Mouse (Mus musculus) MEL-GATA-1-ER (cell line): ENCODE results near the gene Rbms3.

ENCODE experiments used
- DNase-seq: peaks from one replicate; pipeline ENCODE4 v3.0.0-alpha.2; 2012; ENCODE audit warnings: low read depth; ENCODE audit errors: extremely low read depth

Gene Rbms3

DNA sequence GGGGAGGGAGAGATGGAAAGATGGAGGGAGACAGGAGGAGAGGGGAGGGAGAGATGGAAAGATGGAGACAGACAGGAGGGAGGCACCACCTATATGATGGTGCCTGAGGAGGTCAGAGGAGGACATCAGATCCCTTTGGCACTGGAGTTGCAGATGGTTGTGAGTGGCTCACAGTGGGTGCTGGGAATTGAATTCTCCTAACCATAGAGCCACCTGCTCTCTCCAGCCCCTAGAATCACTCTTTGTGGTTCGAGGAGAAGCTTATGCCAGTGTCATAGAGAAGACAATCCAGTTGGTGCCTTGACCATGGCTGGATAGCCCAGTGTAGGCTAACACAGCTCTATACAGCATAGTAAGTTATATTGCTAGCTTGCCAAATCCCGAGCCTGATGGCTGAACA lies 137.8 kb downstream of the Rbms3 start:
- no peak for DNase-seq

DNA sequence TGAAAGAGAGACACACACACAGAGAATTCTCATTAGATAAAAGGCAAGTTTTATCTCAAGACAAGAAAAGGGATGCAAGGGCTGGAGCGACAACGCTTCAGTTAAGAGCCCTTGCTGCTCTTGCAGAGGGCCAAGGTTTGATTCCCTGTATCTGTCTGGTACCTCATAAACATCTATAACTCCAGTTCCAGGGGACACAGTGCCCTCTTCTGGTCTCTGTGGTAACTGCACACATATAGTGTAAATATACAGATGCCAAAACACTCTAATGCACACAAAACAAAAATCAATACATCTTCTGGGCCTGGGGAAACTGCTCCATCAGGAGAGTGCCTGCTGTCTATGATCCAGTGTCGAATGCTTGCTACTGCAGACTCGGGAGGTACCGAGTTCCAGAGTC lies 145.3 kb downstream of the Rbms3 start:
- DNase-seq = no peak

DNA sequence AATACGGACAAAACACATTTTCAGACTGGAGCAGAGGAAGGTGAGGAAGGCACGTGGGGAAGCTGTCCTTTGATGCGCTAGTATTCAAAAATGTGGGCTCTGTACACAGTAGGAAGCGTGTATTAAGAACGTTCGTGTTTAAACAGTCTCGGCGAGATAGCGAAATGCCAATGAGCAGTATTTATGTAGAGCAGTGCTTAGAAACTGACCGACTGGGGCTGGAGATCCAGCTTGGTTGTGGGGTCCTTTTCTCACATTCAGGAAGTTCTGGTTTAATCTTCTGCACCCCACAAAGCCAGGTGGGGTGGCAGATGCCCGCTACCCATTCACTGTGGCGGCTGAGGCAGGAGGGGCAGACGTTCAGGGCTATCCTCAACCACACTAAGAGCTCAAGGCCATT lies 153.0 kb downstream of the Rbms3 start:
- no peak for DNase-seq

DNA sequence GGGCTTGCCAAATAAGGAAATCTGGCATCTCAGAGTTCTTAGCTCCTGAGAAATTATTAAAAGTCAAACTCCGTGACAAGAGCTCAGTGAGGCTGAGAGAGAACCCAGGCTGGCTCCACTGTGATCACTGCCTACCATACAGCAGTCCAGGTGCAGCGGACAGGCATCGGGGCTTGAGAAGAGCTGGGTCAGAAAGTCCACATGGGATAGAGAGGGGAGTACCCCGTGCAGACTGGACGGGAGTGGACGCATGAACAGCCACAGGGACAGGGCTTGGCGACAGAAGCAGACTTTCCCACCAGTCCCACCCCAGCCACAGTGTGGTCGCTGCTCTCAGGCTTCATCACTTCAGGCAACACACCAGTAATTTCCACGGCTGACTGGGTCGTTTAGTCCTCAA lies 176.9 kb downstream of the Rbms3 start:
- no peak for DNase-seq

DNA sequence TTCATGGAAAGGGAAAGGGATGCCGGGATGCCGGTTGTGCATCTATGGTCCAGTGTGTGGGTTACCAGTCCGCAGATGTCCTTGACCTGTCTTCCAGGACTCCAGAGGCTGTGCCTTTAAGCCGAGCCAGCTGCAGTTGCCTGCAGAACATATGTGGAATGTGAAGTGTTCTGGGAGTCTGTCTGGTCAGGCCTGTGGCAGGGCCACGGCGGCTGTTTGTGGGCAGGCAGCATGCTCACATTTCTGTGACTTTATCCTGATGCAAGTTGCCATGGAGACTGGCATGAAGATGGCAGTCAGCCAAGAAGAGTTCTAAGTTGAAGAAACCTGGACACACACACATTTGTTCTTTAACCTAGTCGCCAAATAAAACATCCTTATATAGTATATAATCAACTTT lies 187.1 kb downstream of the Rbms3 start:
- DNase-seq = no peak

DNA sequence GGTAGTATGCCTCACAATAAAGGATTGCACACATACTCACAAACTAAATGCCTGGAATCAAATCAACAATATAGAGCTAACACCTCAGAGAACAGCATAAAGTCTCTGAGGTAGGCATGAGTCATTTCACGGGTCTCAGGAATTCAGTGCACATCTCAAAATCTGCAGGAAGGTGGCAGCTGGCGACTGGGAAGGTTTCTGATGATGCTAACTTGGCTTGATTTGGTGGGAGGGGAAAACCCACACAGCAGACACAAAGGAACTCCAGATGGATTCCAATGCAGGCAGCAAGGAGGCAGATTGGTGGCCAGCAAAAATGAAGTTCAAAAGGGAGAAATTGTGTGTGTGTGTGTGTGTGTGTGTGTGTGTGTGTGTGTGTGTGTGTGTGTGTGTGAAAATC lies 193.9 kb downstream of the Rbms3 start:
- DNase-seq = no peak

DNA sequence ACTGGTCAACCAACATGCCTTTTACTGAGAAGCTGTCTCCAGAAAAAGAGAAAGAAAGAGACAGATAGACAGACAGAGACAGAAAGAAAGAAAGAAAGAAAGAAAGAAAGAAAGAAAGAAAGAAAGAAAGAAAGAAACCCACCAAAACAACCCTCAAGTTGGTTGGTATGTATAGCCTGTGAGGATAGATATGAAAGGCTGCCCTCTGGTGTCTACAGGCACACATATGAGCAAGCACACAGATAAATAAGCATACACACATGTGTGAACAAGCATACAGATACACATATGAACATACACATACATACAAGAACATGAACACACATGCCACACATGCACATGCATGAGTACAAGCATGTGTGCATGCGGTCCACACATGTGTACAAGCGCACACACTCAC lies 199.0 kb downstream of the Rbms3 start:
- no peak for DNase-seq

DNA sequence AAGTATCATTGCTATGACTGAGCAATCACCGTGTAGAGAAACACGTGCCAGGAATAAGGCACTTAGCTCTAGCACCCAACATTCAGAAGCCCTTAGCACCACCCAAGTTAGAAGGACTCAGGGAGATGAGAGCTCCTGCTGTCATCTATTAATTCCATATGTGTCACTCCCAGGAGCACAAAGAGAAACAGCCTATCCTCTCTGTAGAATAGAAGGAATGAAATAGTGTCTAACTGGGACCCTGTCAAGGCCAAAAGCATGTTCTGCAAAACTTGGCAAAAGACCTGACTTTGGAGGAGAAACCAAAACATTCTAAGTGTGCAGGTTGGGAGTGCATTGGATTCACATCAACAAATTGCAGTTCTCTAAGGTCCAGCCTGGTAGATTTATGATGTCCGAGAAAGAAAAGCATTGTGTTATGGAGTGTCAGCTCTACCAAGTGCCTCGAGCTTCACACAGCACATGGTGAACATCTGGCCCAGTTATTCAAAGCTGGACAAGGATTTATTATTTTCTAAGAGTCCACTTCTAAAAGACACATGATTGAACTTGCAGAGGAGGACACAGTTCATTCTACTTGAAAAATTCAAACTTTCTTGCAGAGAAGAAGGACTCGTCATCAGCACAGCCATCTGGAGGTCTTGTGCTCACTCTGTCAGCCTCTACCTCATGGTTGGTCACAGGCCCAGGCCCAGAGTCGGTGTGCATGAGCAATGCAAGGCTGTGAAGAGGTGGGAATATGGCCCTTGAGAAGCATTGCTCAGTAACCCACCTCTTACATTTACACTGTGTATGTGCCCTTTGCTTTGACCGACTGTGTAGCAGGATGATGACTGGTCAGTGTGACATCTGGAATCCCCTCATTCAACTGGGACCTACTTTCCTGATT lies 200.3 kb downstream of the Rbms3 start:
- no peak for DNase-seq

DNA sequence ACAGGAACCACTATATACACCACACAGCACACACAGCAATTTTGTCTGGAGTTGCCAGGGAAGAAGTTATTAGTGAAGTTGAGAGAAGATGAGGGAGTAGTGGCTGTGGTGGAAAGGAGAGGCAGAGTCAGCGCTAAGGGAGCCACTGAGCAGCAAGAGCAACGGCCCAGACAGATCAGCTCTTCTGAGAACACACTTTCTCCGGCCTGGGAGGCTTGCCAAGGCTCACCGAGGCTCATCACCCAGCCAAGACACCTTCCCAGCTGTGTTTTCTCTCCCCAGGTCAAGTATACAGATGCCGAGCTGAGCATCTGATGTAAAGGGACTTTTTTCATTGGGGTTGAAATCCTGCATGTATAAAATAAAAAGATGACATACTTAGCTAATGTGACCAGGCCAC lies 206.5 kb downstream of the Rbms3 start:
- no peak for DNase-seq

DNA sequence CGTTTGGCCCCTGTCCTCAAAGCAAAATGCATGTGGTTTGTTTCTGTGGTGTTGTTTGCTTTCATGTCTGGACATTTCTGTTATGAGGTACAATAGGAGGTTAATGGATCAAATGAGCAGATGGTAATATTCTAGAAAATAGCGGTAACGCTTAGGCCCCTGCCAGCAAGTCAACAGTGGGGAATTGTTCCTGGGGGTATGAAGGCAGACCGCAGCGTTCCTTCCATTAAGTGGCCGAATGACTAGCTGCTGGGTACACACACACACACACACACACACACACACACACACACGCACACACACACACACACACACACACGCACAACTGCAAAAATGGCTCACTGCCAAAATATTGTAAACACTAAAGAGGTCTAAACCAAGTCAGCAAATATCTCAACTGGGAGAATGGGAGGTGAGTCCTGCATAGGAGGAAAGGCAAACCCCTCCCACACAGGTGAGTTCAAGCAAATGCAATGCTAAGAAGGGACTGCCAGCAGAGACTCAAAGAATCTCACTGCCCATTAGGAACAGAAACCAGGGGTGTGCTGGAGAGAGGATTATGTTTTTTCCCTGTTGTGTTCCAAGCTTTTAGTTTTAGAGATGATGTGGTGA lies 209.7 kb downstream of the Rbms3 start:
- DNase-seq = no peak

DNA sequence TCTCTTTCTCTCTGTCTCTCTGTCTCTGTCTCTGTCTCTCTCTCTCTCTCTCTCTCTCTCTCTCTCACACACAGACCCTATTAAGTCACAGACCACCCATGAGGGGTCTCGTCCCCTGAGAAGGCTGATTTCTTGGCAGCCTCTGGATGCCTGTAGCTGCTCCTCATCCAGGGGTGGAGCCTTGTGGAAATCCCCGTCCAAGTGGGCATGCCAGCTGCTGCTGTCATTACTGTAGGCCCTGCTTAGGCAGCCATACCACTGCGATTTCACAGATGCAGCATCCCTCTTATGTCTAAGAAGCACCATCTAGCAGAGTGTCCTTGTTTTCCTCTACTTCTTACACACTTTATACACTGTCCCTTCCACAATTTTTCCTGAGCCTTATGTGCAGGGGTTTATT lies 216.5 kb downstream of the Rbms3 start:
- DNase-seq = no peak

DNA sequence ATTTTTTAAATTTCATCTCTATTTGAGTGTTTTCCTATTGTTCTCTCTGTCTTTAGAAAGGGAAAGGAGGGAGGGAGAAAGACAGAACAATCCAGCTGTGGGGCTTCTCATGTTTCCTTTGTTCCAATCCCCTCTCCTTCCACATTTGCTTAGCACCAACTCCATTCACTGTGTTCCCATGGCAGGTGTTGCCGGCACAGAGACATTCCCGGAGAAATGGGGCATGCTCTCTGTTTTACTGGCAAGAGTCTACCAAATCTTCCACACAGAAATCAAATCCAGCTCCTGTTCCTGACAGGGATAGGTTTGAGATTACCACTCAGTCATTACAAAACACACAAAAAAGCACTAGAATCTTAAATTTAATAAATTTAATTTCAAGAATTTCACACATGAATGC lies 217.1 kb downstream of the Rbms3 start:
- no peak for DNase-seq

DNA sequence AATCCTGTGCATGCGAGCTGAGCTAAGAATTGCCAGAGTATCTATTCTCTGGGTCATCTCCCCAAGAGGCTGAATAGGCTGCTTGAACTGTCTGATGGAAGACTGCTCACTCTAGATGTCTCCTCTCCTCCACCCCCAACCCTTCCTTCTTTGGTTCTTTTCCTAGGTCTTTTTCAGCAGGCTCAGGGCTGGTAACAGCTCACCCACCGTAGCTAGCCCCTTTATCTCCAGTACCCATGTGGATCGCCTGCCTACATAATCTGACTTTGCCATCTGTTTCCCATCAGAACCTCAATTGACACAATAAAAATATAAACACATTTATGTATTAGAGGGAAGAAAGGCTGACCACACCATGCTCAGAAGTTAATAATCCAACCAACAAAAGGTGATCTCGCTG lies 225.1 kb downstream of the Rbms3 start:
- DNase-seq = no peak

DNA sequence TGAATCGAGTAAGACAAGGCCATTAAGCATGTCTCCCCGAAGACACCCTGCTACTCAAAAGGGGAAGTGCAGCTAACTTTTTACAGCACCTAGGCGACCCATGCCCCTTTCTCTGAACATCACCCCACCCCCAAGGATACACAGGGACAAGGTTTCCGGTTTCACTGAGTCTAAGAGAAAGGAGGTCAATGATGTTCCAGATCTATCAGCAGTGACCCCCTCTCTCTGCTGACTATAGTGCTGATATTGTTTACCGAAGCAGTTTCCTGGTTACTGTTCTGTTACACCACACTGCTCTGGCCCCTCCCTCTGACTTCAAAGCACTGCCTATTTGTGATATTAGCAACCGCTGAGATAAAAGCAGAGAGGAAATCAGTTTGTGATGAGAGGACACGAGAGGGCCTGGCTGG lies 229.4 kb downstream of the Rbms3 start:
- DNase-seq = no peak

DNA sequence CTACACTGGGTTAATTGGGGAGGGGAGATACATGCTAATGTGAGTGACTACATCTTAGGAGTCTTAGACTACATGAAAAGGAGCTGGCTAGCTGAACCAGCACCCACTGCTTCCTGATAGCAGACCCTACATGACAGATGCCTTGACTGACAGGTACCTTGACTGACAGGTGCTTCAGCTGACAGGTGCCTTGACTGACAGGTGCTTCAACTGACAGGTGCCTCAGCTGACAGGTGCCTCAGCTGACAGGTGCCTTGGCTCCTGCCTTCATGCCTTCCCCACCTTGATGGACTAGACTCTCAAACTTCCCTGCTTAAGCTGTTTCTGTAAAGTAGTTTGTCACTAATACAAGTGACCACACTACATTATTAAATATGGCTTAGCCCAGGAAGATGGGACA lies 232.6 kb downstream of the Rbms3 start:
- DNase-seq = no peak

DNA sequence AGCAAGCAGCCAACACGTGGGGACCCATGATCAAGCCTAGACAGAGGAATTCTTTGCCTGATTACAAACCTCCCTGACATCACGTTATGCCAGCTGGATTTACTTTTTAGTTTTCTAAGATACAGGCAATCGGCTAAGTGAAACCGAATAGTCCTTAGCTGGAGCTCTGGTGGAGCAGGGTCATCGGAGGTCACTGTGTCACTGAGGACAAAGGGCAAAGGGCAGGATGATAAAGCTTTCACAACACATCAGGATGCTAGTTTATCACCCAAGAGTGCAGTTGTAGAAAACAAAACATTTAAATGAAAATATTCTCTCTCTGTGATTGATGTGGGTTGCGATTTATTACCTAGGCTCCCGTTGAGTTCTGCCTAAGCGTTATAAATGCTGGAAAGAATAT lies 233.1 kb downstream of the Rbms3 start:
- DNase-seq = no peak

DNA sequence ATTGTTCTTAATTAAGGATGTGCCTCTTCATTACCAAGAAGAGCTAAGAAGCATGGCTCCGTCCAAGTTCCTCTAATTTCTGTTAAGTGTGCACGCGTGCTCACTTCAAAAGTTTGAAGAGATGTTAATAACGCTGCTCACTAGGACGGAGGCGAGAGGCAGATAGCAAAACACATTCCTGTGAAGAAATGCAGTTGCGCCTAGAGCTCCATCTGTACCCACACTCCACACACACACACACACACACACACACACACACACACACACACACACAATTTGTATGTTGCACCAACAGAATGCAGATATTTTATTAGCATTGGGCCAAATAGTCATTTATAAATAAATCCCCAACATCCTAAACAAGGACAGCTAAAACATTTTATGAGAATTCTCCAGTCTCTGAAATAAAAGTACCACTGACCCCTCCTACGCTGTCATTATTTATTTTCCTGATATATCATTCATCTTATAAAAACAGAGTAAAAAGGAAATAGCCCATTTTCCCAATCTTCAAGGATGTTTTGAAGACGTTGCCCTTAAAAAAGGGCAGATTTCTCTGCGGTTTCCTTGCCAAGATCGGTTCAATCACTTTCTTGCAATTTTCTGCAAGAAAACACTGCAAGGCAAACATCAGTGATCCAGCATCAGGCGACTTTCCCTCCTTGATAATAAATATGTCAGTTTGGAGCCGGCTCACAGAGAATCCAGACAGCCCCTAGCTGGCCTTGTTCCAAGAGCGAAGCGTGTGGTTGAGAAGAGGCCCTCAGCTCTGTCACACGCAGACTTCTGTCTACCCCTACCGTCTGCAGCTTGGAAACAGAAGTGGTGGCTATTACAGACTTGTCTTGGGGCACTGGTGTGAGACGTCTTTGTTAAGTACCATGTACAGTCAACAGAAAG lies 235.8 kb downstream of the Rbms3 start:
- no peak for DNase-seq

DNA sequence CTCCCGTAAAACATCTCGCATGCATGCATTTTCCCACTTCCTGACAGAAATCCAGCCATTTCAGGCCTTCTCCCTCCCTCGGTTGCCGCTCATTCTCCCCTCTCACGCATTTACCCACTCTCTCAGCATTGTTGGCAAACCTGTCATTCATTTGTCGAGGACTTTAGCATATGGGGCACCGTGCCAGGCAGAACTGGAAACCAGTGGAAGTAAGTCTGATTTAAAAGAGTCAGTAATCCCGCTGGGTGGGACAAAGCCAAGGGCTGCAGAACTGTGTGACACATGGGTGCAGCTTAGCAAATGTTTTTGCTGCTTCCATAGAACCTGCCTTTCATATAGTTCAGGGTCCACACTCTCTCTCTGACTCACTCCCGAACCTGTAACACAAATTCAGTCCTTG lies 241.7 kb downstream of the Rbms3 start:
- no peak for DNase-seq

DNA sequence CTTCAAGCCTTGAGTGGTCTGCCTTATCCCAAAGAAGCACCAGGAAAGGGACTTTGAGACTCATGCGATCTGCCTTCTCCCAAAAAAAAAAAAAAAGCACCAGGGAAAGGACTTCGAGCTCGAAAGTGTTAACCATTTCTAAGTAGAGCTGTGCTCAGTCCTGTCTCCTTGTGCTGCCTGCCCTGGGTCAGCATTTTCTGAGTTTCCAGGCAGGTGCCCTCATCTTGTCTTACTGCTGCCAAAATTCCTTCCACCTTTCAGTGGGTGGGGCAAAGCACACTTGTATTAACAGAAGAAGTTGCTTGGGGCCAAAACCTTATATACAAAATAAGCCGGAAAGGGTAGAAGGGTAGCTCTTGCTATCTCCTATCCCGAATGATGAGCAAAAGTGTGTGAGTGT lies 248.8 kb downstream of the Rbms3 start:
- DNase-seq = no peak

DNA sequence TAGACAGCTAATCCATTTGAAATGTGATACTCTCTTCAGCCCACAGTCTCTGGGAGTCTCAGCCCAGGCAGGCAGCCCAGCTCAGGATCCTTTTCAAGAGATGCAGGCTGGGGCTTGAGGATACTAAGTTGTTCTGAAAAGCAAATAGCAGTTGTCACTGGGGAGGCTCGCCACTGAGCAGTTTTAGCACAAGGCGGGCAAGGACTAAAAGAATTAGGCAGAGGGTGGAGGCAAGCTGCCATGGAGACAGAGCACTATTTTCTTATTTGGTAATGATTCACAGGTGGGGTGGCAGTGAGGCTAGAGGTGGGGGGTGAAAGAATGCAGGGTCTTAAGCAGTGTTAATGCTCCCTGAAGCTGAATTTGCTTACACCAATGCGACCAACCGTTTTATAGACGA lies 249.6 kb downstream of the Rbms3 start:
- no peak for DNase-seq

DNA sequence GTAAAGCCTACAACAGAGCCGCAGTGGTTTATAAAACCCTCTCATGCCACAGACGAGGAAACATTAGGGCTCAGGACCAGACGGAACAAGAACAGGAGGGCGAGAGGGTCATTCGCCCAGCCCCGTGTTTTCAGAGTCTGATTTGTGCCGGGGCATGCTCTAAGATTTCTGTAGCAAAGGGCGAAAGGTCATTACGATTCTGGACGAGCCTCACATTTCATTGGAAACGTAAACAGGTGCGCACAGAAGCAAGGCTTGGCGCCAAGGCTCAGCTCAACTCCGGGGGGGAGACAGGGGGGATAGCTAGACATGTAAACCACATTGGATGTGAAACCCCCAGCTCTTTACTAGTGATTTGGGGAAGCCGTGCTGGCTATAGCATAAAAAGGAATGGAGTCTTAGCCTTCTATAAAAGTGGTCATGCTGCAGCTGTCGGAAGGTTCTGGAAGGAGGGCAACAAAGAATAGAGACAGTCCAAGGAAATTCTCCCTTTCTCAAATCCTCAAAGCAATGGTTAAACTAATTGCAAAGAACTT lies 250.2 kb downstream of the Rbms3 start:
- no peak for DNase-seq
